Mouse (Mus musculus) lung, postnatal 0 days (tissue): ENCODE results near the gene Gm6370.
"Not testable (repeated sequence)": the region's sequence is repeated elsewhere in the genome, so short reads cannot be mapped to it uniquely, and the experiment has no call there.

Source experiments
- CTCF ChIP-seq: IDR thresholded peaks from 2 replicates; pipeline ENCODE4 v1.5.1; 2016; ENCODE audit warnings: antibody characterized with exemption, mild to moderate bottlenecking
- EP300 ChIP-seq: IDR thresholded peaks from 2 replicates; pipeline ENCODE4 v1.6.1; 2016; ENCODE audit warnings: antibody characterized with exemption, mild to moderate bottlenecking, control low read depth

DNA sequence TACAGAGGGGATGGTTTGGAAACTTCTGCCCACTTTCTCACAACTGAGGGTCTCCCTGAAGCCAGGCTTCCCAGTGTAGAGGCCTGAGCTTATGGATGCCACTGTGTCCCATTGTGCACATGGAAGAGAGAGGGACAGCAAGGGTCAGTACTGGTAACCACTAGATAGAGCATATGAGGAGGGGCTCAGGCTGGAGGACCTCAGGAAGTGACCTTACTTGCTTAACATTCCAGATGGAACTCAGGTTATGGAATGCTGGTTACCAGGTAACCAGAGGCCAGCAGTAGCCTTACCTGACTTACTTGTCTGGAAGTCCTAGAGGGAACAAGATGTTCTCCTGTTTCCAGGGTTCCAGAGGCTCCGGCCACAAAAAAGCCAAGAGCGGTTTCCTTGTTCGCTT lies 9.5 kb upstream of the Gm6370 start, which contains the start of gene Gm6408:
- TF ChIP-seq CTCF, EP300: not testable (repeated sequence)
